Mouse (Mus musculus) thymus, adult 2 months (tissue): ENCODE data around the gene Ppp4r1.

ENCODE experiments used
- CTCF ChIP-seq: fragments of 200-500 bp; IDR thresholded peaks from 2 replicates; pipeline ENCODE4 v1.5.1; 2012; ENCODE audit warnings: mild to moderate bottlenecking, control low read depth, low read length, moderate library complexity, borderline replicate concordance; ENCODE audit not compliant: control insufficient read depth, poor library complexity, insufficient read depth; ENCODE audit errors: extremely low read depth
- POLR2A ChIP-seq: fragments of 200-500 bp; IDR thresholded peaks from 2 replicates; pipeline ENCODE4 v1.6.1; 2012; ENCODE audit warnings: mild to moderate bottlenecking, low read length, control low read depth, moderate library complexity; ENCODE audit not compliant: control insufficient read depth, poor library complexity, insufficient read depth; ENCODE audit errors: extremely low read depth

- TF ChIP-seq CTCF (no peak), POLR2A (no peak)
Measured at GRCm38 (mm10) chr17:65872051-65872450, 89.7 kb downstream of the Ppp4r1 start.
